Mouse (Mus musculus) E14TG2a.4 (cell line): ENCODE measurements around the gene Pcca.

Source experiments
- CTCF ChIP-seq: conservative IDR thresholded peaks from 2 replicates; pipeline ENCODE4 v1.5.1; 2014; ENCODE audit warnings: low read length
- NANOG ChIP-seq: IDR thresholded peaks from 2 replicates; pipeline ENCODE4 v1.6.1; 2014; ENCODE audit warnings: borderline replicate concordance, low read length, mixed read lengths
- POU5F1 ChIP-seq: IDR thresholded peaks from 2 replicates; pipeline ENCODE4 v1.6.1; 2014; ENCODE audit warnings: low read length, borderline replicate concordance

DNA sequence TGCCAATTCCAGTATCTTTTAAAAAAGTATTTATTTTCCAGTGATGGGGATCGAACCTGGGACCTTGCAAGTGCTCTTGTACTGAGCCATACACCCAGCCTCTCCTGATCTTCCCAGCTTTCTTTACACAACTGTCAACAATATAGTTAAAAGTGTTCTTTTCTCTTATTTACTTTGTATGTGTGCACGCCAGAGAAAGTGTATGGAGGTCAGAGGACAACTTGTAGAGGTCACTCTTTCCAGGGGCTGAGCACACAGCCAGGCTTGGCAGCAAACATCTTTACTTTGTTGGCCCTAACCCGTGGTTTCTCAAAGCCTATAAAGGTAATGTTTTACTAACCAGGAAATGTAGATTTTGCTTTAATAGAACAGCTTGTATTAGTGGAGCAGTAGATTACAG is 22.6 kb upstream of the Pcca start:
- TF ChIP-seq CTCF: no peak
- TF ChIP-seq NANOG: no peak
- TF ChIP-seq POU5F1: no peak
